Mouse (Mus musculus): ENCODE measurements around the gene Scnn1b. TPM values are rescaled to one million over a fixed set of nuclear protein-coding genes. Genes with fewer than 3 reads are reported as not detected.

Gene Scnn1b
- polyA plus RNA-seq (2014; fragmentation: Illumina TruSeq; extraction: RNeasy Lipid Tissue Mini Kit (QIAGEN cat#74804)), result not detected

GRCm38 (mm10) chr7:121864858-121865585, at the start of gene Scnn1b:
TSS of gene Scnn1b (plus strand) at chr7:121865038.

Other genes starting within 250 kb of the Scnn1b start
- gene Usp31, start 157.8 kb upstream of the Scnn1b start, polyA plus RNA-seq (2014; fragmentation: Illumina TruSeq; extraction: RNeasy Lipid Tissue Mini Kit (QIAGEN cat#74804)), result 22.4 TPM
- gene Scnn1g, start 130.6 kb upstream of the Scnn1b start, polyA plus RNA-seq (2014; fragmentation: Illumina TruSeq; extraction: RNeasy Lipid Tissue Mini Kit (QIAGEN cat#74804)), result not detected
- 10.9 TPM for gene Cog7, start 116.7 kb downstream of the Scnn1b start, polyA plus RNA-seq (2014; fragmentation: Illumina TruSeq; extraction: RNeasy Lipid Tissue Mini Kit (QIAGEN cat#74804))
- 12.2 TPM for gene Gga2, start 156.2 kb downstream of the Scnn1b start, polyA plus RNA-seq (2014; fragmentation: Illumina TruSeq; extraction: RNeasy Lipid Tissue Mini Kit (QIAGEN cat#74804))
- gene Ubfd1, start 202.1 kb downstream of the Scnn1b start, polyA plus RNA-seq (2014; fragmentation: Illumina TruSeq; extraction: RNeasy Lipid Tissue Mini Kit (QIAGEN cat#74804)), result 41.3 TPM
- gene Ears2, start 202.2 kb downstream of the Scnn1b start, polyA plus RNA-seq (2014; fragmentation: Illumina TruSeq; extraction: RNeasy Lipid Tissue Mini Kit (QIAGEN cat#74804)), result 3.0 TPM
- gene Ndufab1, start 236.8 kb downstream of the Scnn1b start, polyA plus RNA-seq (2014; fragmentation: Illumina TruSeq; extraction: RNeasy Lipid Tissue Mini Kit (QIAGEN cat#74804)), result 433 TPM